Mouse (Mus musculus) lung, adult 18-20 months (tissue): ENCODE measurements at regions not wholly inside any gene's neighbourhood (a gene's known extent, or its start where the extent isn't known, plus 50 kb on each side); places are given as distances from the start of the nearest gene placed in this dataset.
A peak's percentile ranks its signal among the peaks of the same experiment; 100 is the strongest.

Experiments
- DNase-seq, 2 experiments: peaks; one replicate each; pipeline ENCODE4 v3.0.0; 2022; ENCODE audit warnings: mixed read lengths in 2 of 2

DNA sequence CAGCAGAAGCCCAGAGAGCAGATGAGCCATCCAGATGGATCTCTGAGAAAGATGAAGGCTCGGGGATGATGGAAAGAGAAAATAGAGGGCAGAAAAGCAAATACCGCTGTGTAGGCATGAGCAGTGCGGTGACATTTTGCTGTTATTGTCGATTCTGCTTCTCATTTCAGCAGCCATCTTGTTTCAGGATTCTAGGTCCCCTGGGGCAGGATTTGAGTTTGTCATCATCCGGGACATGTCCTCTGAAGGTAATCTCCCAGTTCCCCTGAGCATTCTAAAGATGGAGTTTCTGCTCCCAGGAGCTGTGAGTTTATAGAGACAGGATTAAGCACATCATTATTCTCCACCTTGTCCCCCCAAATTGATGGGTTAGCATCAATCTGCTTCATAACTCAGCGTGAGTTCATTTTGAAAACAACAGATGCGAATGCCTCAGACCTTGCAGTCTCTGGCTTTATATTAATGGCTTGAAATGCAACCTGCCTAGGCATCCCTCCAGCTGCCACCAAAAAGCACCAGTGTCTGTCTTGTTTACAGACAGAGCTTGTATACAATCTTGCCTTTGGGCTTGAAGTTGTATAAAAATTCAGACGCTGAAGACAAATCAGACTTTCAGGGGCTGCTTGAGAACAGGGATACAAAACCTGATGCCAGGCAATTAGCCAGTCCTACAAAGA, 128.6 kb upstream of the Foxa2 start:
- DNase-seq = no peak

DNA sequence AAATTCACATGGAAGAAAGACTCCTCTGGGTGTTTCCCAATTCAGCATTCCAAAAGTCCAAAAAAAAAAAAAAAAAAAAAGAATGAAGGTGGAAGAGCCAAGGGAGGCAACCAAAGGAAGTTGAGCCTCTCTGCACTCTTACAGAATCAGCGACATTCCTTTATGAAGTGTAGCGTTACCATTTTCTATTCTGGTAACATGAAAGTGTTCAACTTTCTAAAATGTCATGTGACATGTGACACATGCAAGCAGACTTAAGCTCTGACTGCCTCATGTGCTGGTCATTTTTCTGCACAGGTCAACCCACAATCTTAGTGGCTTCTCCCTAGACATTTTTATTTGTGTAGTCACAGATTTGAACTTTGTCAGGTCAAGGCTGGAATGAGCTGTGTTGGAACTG, 133.5 kb upstream of the Foxa2 start:
- DNase-seq = no peak

DNA sequence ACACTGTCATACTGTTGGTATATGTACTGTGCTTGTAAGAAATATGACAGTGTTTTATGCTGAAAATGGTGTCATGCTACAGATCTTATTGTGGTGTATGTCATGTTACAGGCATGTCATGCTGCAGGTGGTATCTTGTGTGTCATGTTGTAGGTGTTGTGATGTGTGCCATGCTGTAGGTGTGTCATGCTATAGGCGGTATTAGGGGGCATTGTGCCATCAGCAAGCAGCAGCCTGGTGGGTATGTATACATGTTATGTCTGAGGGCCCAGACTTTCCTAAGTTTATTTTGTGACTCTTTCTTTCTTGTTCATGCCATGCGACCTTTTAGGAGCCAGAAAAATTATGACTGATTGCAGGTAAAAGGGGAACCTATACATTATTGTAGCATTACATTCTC, 134.7 kb upstream of the Foxa2 start:
- no peak for DNase-seq

DNA sequence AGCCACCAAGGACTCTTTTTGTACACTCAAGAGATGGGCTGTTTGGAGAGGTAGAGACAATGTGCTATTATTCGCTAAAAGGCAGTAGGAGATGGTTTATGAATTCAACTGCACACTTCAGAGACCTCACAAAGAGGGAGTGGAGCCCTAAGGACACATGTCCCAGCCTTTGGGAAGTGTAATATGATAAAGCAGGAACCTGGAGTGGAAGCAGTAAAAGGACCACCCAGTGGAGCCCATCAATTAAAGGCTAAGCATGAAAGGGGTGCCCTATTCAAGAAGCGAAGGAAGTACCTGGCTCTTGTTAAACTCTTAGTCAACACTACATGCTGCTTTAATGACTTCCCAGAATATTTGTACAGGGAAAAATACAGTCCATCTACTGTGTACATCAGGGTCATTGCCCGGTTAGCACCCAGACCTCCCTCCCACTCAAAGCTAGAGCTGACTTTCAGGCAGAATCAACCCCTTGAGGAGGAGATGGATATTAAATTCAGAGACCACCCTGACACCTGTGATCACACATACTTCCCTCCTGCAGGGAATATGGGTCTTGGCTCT, 135.8 kb upstream of the Foxa2 start:
- DNase-seq = no peak

DNA sequence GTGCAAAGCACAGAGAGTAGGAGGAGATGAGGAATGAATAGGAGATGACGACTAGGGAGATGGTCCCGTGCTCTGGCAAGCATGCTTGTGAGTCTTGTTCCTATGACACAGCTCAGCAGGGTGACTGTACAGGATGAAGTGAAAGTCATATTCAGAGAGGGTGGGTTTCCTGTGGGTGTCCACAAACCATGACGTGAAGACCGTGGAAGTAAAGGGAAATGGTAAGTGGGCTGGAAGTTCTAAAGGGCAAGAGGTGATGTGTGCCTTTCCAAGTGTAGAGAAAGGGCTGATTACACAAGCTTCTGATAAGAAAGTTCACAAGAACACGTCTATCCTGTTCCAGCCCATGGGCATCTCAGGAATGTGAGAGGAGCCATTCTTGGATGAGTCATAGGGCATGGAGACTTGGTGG, 138.0 kb upstream of the Foxa2 start:
- DNase-seq = peak; percentile 12 to 44

DNA sequence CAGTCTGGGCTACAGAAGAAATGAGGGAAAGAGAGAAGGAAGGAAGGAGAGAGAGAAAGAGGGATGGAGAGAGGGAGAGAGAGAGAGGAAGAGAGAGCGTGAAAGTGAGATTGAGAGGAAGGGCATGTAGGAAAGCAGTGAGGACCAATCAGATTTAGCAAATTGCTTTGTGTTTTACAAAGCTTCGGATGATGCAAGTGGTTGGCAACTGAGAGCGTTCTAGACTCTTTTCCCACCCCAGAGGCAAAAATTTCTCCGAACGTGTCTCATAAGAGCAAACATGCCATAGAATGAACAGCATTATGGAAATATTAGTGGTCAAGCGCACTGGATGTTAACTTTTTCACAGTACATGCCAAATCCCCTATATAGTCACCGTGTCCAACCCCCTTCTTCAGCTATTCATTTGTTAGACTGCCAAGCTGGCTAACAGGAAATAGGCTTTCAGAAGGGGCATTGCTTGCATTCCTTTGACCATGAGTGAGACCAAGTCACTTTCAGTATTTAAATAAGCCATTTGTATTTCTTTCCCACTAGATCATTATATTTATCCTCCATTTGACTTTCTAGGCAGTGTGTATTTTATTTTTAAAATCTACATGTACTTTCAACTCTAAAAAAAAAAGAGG, 139.7 kb upstream of the Foxa2 start:
- DNase-seq = no peak

DNA sequence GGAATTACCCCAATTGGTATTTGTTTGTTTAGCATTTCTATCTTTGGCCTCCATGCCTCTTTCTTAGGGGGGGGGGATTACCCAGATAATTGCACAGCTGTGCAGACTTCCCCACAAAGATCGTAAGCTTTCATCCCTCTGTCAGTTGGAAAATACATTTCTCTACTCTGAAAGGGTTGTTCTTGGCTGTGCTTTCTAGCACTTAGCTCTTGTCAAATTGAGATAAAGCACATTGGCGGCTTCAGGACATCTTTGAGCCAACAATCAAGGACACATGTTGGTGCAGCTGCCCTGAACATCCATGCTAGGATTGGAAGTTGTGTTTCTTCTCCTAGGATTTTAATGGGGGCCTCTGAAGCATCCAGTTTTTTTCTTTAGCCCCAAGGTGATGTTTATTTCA, 142.1 kb upstream of the Foxa2 start:
- no peak for DNase-seq

DNA sequence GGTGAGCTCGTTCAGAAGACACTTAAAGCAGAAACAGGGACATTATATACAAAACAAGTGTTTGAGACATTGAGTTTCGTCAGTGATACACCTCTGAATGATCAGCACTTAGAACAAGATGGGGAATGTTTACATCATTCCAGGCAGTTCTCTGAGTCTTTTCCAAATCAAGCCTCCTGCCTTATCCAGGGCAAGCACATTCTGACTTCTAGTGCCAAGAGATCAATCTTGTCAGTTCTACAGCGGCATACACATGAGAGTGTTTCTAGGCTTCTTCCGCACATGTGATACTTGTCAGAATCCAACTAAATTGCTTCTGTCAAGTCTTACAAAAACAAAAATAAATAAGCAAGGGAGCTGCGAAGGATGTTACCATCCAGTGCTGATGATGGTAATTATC, 142.5 kb upstream of the Foxa2 start:
- DNase-seq = peak in 1 of 2 experiments; percentile 23

DNA sequence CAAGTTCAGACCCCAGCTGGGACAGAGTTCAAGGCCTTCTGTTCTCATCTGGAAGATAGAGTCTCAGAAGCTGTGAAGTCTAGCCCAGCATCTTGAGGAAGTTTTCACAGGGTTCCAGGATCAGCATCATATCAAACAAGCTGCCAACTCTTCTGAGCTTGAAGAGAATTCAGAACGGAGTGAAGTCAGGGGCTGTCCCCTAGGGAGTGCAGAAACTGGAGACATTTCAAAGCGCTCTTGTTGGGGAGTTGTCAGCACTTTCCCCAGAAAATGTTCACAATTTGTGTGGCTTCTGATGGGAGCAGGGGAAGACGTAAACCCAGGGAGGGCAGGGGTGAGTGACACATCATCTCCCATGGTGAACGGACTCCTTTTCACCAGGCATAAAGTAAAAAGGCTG, 146.2 kb upstream of the Foxa2 start:
- no peak for DNase-seq

DNA sequence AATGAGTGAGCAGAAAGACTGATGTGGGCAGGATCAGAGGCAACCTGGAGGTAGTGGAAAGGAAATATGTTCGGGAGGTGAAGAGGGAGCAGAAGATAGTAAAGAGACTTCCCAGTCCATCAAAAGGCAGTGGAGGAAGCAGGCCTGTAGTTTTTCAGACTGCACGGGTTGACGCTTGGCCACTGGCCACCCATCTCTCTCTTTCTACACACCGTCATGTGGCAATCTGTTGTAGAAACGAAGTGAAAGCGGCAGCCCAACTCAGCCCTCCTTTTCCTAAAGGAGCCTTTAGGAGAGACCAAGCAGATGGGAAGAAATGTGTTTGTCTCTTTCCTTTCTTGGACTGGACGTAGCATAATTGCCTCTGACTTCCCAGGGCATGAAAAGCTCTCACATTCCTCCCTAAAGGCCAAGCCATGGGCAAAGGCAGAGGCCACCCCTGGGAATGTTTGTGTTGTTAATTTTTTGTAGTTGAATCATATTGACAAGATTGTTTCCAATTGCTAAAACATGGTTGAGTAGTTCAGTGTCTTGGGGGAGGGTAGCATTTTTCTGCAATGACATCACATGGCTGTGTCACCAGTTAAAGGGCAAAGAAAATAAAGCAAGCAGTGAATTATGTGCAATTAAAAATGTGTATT, 150.7 kb upstream of the Foxa2 start:
- DNase-seq = peak; percentile 9 to 34

DNA sequence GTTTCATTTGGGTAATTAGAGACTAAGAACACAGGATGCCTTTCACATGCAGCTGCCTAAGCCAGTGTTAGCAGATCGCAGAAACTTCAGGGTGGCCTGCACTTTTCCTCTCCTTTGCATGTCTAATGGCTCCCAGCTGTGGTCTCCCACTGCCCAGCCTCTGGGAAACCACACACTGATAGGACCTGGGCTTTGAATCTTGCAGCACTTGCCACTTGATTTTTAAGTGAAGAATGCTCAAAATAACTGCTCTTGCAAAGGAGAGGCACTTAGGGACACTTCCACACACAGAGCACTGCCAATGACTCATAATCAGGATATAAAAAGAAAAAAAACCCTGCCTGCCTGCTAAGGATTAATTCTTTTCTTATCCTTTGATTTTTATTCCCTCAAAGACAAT, 159.9 kb upstream of the Foxa2 start:
- DNase-seq = no peak

DNA sequence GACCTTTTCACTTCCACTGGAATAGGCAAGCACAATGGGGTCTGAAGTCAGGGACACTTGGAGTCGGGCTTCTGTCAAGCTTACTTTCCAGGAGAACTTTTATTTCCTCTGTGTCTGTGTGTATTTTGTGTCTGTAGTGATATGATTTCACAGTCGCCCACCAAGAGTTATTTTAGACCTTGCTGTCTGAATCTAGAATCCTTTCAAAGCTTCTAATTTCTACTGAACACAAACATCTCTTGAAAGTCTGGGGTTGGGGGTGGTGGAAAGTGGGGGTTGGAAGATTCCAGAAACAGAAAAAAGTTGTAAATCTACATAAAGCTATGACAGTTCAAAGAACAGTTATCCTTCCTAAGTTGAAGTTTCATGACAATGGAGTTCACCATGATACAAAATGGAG, 164.0 kb upstream of the Foxa2 start:
- DNase-seq = no peak

DNA sequence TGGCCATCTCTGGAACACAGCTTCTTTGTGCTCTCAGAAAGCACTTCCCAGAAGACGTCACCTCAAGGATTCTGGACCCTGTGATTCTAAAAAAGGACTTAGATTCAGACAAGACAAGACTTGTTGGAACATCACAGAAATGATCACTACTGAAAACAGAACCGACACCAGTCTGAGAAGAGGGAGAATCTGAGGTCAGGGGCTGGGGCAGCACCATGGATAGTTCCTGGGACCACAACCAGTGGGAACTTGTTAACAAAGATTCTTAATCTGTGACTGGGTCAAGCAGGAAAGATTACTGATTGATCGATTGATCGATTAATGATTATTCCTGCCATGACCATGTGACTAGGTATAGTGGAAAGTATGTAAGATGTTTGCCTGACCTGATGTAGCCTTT, 170.4 kb upstream of the Foxa2 start:
- no peak for DNase-seq

DNA sequence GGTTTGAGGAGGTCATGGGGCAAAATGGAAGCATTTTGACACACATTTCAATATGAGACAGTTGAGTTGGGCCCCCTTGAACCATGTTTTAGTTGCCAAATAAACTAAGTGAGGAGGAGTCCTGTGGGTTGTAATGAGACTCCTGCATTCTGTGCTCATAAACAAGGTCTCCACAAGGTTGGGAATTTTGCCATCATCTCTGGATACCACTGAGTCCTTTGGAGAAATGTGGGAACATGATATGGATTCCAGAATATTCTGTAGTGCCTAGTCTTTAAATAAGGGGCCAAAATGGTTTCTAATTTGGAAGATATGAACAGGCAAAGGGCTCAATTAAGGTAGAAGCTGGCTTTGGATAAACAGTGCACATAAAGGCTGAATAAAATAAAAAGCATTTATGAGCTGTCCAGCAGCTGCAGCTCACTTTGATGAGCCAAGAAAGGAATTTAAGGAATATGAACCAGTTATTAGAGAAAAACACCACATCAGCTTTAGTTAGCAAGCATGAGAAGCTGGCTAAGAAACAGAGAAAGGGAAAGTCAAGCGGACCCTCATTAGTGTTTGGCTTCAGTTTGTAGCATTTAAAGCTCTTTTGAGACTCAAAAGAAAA, 161.3 kb upstream of the Sstr4 start:
- no peak for DNase-seq

DNA sequence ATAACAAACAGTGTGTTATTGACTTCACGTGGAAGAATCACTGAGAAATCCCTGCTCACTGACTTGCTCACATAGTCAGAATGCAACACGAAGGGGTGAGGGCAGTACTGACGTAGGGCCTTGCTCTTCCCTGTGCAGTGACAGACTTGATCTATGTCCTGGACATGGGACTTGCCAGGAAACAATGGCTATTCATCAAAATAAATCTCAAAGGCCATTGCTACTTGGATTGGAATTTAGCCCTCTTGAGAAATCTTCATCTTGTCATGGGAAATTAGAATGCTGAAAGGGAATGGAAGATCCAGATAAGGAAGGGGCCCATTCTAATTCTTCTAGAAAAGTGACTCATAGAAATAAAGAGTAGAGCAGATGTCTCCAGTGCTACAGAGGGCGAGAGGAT, 158.0 kb upstream of the Sstr4 start:
- no peak for DNase-seq

DNA sequence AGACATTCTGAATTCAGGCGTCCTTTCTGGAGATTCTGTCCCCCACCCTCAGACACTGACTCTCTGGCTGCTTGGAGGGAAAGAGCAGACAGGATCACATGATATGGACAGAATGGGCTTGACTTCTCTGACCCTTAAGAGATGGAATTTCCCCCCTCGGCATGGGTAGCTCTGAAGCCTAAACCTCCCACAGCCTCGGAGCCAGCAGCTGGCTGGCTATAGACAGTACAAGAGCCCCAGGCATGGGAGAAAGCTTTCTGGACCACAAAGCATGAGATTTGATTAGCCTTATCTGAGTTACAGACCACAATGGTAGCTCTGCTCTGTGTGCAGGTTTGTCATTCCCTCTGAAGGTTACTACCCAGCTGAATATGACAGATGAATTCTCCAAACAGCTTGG, 156.1 kb upstream of the Sstr4 start:
- DNase-seq = no peak

DNA sequence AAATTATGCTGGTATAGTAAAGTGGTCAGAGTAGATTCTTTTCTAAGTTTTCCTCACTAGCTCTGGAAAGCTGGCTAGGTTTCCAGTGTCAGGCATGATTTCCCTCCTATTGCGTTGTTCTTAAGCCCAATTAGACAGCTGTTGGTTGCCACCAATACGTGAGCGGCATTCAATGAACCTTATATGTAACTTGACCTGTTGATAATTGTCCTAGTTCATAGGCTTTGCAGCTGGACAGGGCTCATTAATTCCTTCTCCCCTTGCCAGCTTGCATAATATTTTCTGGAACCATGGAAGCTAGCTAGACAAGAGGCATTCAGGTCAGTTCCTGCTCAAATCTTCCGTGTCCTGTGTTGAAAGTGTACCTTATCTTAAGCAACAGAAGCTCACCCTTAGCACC, 152.9 kb upstream of the Sstr4 start:
- DNase-seq = no peak

DNA sequence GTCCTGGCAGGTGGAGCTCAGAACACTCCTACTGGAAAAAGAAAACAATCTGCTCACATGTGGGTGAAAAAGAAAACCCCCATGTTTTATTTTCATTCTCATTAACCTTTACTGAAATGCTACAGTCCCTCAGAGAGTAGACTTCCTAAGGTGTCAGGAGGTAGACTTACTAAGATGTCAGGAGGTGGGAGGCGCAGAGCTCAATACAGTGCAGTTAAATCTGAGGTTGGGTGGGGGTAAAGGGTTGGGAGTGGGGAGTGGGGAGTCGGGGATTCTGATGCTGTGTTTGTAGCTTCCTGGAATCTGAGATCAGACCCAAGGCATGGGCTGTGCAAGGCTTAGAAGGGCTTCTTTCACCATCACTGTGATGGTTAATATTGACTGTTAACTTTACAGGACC, 149.6 kb upstream of the Sstr4 start:
- no peak for DNase-seq

DNA sequence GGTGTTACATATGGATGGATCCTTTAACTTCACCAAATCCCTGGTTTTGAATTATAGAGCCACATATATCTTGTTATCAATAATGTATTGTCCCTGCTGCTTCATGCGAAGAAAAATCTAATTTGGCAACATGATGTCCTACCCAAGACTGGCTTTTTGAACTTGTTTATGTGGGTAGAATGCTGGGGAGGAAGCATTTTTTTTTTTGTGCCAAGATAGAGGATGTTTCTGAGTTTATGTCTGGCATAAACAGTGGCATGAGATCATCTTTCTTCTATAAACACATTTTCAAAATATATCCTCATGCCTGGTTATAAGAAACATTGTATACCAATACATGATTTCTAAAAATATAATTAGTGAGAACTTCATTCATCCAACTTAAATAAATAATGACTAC, 144.2 kb upstream of the Sstr4 start:
- DNase-seq = no peak

DNA sequence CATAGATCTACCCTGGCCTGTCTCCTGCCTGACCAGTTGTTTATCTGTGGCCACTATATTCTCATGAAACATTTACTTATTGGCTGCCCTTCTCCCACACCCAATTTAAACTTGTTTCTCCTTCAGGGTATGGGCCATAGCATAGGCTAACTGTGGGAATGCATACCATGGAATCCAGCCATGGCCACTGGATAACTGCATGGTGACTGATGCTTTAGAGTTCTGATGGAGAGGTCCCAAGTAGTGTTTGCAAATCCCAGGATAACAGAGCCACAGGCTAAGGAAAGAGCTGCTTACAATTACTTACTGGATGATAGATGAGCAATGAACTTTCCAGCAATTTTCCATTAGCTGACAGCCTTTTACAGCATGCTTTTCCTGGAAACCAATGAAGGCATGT, 139.5 kb upstream of the Sstr4 start:
- no peak for DNase-seq

DNA sequence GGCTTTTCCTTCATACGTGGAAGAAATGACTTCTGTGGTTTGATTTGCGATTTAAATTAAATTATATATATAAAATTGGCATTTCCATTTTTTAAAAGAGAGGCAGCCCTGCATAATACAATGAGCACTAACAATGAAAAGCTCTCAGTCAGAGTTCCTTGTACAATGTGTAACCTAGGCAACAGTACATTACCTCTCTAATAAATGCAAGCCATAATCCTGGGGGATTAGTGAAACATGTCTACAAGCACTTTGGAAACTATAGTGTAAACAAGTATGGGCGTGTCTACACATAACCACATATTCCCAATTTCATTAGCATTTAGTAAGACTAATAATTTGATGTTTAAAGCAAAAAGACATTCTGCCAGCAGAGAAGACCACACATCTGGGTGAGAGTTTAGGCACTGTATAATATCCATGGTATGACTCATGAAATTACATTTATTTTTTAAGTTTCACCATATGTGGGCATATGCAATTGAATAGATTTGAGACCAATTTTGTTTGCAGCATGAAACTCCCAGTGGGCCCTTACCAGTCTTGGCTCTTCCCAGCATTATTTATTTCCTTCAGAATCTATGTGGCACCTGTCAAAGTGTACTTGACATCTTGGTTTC, 130.9 kb upstream of the Sstr4 start:
- DNase-seq = no peak

DNA sequence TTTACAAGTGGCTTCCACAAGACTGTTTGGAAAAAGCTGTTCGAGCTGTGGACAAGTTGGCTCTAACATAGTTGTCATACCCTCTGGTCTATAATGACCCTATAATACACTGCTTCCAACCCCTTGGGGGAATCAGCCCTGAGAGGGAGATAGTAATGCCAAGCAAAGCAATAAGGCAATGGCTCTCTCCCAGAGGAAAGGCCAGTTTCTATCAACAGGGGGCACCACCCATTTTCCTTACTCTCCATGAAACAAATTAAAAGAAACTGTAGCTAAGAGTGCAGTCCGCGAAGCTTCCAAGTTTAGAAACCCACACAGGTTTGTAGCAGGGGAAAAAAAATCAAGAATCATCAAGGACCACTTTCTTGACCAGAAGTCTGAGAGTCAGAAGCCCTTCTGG, 115.9 kb upstream of the Sstr4 start:
- peak; percentile 14 to 24 for DNase-seq

DNA sequence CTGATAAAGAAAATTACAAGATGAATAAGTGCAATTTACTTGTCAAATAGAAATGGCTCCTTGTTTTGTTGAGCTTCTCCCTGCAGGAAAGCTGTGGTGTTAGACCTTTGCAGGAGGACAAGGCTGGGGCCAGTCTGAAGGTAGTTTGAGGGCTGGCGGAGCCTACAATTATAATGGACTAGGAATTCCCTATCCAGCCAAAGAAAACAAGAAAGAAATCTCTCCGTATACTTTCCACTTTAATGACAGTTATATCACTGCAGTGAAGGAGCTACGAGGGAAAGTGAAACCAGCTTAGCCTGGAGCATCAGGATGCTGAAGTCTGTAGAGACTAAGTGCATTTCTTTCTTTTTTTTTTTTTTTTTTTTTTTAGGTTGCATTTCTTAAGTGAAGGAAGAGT, 104.8 kb upstream of the Sstr4 start:
- no peak for DNase-seq
